Mouse (Mus musculus) CD4-positive helper T cell, adult 2 months (primary cell): ENCODE data around the gene Kcnh2.

Experiments
- DNase-seq: peaks from one replicate; pipeline ENCODE4 v3.0.0-alpha.2; 2012; ENCODE audit warnings: low read depth, missing footprints, low spot score

Gene Kcnh2

GRCm38 (mm10) chr5:24346313-24346712 is 5.1 kb downstream of the Kcnh2 start:
- no peak for DNase-seq

GRCm38 (mm10) chr5:24344477-24345051 is 6.8 kb downstream of the Kcnh2 start:
- peak; percentile 75 for DNase-seq

DNA sequence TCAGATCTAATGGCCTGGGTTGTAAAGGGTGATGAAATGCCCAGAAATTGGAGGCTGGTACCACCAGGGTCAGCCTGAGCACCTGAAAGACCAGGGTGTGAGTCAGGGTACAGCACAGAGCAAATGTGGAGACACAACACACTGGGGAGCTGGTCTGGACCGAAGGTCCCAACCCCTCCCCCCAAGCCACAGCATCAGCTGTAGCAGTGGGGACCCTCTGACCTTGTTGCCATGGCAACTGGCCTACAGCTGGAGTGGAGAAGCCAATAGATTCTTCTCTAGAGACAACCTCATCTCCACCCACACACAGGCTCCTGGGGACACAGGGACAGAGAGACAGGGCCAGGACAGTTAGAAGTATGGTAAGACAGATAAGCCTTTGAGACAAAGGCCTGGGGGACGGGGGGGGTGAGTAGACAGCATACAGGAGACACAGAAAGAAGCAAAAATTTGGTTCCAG is 7.4 kb downstream of the Kcnh2 start:
- no peak for DNase-seq

GRCm38 (mm10) chr5:24343379-24343778 is 8.0 kb downstream of the Kcnh2 start:
- DNase-seq, result no peak

- no peak for DNase-seq
These were observed 8.4 kb downstream of the Kcnh2 start for GRCm38 (mm10) chr5:24342966-24343365.

DNA sequence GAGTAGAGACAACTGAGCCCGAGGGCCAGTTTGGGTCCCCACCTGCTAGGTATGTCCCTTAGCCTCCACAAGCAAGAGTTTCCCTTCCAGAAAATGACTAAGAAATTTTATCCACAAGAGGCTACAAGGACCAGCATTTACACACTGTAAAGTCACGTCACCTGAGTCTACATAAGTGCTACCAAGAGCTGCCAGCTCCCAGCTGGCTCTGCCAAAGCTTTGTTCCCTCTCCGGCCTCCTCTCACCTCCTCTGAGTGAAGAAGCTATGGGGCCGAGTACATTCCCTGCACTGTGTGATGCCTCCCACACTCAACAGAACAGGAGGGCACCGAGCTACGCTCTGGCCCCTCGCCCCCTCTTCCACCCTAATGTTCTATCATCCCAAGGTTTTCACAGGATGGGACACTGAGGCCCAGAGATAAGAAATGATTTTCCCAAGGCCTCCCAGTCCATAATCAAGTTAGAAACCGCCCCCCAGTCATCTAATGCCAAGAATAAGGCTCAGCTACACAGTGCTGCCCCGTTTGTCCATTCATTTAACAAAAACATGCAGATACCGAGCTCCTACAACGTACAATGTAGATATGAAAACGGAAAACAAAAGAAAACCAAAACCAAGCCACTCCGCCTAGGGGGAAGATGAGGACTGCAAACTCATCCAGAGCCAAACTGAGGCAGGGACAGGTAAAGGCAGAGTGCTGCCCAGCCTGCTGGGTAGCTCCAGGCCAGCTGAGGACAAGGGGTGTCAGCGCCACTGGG is 9.0 kb downstream of the Kcnh2 start:
- DNase-seq, result no peak

- DNase-seq, result no peak
These were observed 13.6 kb downstream of the Kcnh2 start for GRCm38 (mm10) chr5:24337821-24338220.

DNA sequence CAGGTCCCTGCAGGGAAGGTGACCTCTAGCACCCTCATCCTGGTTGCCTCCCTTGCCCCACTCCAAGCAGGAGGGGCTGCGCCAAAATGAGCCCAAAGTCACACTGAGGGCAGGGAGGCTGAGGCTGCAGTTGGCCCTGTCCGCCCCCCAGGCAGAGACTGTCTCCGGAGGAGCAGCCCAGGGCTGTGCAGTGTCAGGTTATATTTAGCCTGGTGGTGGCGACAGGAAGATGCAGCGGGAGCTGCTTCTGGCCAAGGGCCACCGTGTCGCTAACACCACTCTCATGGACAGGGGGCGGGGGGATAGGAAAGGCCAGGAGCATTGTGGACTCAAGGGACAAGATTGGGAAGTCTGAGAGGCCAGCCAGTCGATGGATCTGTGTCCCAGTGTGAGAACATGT is 14.0 kb downstream of the Kcnh2 start:
- no peak for DNase-seq

GRCm38 (mm10) chr5:24335888-24336511 is 15.4 kb downstream of the Kcnh2 start:
- DNase-seq, result peak; percentile 28

GRCm38 (mm10) chr5:24334749-24335148 is 16.7 kb downstream of the Kcnh2 start:
- no peak for DNase-seq

- DNase-seq, result no peak
These were observed 19.0 kb downstream of the Kcnh2 start for GRCm38 (mm10) chr5:24332401-24332800.

DNA sequence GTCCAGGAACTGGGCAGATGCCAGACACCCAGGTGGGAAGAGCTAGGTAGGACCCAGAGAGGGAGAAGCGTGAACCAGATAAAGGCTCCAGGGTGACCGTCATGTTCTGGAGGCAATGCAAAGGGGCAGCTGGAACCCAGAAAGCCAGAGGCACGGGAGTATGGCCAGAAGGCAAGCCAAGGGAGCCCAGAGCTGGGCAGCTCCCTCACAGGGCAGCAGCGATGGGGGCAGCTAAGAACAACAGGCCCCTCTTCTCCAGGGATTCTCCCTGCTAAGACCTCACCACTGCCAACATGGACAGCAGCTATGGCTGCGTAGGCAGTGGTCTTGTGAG is 21.5 kb downstream of the Kcnh2 start:
- no peak for DNase-seq

- DNase-seq, result no peak
These were observed 22.0 kb downstream of the Kcnh2 start for GRCm38 (mm10) chr5:24329212-24329964.

DNA sequence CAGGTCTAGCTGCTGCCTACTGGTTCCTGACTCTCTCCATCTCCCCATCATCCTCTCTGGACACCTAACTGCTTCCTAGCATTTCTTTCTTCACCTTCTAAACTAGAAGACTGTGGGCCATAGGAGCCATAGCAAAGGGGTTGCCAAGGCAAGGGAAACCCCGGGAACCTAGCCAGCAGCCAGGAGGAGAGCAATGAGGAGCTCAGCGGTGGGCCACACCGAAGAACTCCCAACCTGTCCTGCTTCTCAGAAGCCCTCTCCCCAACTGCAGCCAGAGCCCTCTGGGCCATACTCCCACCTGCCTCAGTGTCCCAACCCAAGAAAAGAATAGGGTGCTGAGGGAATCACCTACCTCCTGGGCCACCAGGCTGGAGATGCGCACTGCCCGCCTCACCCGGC is 22.6 kb downstream of the Kcnh2 start:
- no peak for DNase-seq

DNA sequence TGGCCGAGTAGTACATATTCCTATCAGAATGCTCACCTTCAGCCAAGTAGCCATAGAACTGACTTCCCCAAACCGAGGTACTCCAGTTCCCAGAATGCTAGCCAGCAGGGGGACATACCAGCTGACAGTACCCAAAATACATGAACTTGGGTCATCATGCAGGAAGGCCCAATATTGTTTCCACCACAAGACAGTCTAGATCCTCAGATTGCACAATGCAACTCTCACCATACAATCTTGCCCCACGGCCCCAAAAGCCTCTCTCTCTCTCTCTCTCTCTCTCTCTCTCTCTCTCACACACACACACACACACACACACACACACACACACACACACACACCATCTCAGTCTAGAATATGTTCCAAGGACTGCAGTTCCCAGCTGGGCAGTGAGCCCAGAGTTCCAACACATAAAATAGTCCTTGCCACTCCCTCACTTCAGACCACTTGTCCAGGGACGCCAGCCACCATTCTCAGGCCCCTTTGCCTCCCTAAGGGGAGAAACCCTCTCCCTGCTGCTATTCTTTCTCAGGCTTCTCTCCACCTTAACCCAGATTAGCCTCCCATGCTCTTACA is 24.5 kb downstream of the Kcnh2 start:
- no peak for DNase-seq

DNA sequence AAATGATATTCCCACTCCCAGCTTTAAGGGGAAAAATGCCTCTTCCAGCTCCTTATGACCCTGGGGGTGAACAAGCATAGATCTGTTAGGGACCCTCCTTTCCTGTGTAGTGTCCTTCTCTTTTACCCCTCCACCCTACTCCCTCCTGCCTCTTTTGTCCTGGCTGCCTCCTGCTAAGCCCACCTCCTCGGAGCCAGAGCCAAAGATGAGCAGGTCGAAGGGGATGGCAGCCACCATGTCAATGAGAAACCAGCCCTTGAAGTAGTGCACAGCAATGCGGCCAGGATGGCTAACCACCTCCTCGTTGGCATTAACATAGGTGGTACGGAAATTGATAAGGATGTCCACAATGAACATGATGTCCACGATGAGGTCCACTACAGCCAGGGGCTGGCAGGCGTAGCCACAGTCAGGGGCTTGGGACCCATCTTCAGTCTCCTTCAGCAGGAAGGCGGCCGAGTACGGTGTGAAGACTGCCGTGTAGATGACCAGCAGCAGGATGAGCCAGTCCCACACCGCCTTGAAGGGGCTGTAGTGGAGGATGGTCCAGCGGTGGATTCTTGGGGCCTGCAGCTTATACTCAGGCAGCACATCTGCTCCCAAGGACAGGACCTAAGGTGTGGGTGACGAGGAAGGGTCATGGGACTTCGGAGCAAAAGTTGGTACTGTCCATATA is 25.1 kb downstream of the Kcnh2 start:
- DNase-seq, result no peak

GRCm38 (mm10) chr5:24325251-24325650 is 26.2 kb downstream of the Kcnh2 start:
- DNase-seq, result no peak

DNA sequence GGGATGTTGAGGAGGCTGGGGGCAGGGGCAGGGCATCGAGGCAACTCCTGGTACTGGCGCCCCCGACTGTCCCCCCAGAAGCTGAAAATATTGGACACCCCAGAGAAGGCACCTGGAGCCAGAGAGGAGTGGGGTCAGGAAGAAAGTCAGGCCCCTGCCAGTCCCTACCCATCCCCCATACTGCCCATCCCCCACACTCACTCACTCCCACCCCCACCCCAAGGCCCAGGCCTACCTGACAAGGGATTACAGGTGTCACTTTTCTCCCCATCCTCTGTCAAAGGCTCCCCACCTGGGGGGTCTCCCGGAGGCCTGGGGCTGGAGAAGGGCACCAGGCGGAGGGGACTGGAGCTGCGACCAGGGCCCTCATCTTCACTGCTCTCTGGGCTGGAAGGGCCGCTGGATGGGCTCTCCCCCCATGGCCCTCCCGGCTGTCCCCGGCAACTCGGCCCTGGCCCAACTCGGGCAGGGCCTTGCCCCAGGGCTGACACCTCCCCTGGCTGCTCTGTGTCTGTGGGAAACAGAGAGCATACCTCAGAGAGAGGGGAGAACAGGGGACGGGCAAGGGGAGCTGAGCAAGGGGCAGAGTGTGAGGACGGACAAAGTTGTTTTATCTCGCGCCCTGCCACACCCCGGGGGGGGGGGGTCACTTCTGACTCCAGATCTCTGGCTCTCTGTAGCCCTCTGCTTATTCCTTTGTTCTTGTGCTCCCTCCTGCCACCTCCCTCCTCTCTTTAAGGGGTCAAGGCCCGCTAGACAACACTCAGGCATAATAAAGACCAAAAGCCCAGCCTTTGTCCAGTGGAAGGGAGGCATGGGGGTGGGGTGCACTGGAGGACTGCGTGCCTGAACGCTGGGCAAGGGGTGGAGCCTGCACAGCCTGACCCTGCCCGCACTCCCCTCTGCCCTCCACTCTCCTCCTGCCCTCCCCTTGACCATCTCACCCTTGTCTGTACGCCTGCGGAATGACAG is 29.4 kb downstream of the Kcnh2 start:
- DNase-seq, result no peak

- DNase-seq, result no peak
These were observed 30.5 kb downstream of the Kcnh2 start for GRCm38 (mm10) chr5:24320894-24321293.

GRCm38 (mm10) chr5:24320467-24320813 is 31.0 kb downstream of the Kcnh2 start:
- no peak for DNase-seq
